Mouse (Mus musculus) embryonic facial prominence, embryonic 10.5 days (tissue): Measurements from ENCODE around the gene Plcd1. TPM values are rescaled to one million over a fixed set of nuclear protein-coding genes. Genes with fewer than 3 reads are reported as not detected.

Experiments
- DNase-seq: peaks from one replicate; pipeline ENCODE4 v3.0.0-alpha.2; 2017; ENCODE audit warnings: low spot score
- H3K27ac ChIP-seq: fragments of 300-500 bp; sonication (generic); replicated peaks from 2 replicates; pipeline ENCODE4 v1.5.1; 2016; ENCODE audit warnings: mild to moderate bottlenecking
- H3K27me3 ChIP-seq: fragments of 300-500 bp; sonication (generic); replicated peaks from 2 replicates; pipeline ENCODE4 v1.6.1; 2016; ENCODE audit warnings: low read depth, mild to moderate bottlenecking; ENCODE audit not compliant: poor library complexity, severe bottlenecking
- H3K36me3 ChIP-seq: fragments of 300-500 bp; sonication (generic); replicated peaks from 2 replicates; pipeline ENCODE4 v1.6.1; 2016; ENCODE audit warnings: mild to moderate bottlenecking, moderate library complexity
- H3K4me1 ChIP-seq: fragments of 300-500 bp; sonication (generic); 2 replicates; pipeline ENCODE4 v1.6.1; 2016
- H3K4me3 ChIP-seq: fragments of 300-500 bp; sonication (generic); 2 replicates; pipeline ENCODE4 v1.5.1; 2016; ENCODE audit warnings: mild to moderate bottlenecking, moderate library complexity
- H3K9me3 ChIP-seq: fragments of 300-500 bp; sonication (generic); 2 replicates; pipeline ENCODE4 v1.6.1; 2016; ENCODE audit warnings: mild to moderate bottlenecking
- WGBS: fragments of 180-500 bp; shearing (Covaris S2); methylation state at CpG from one replicate; pipeline ENCODE4 v1.1.7; 2016; 5-methylcytosine and 5-hydroxymethylcytosine counted together
- polyA plus RNA-seq: library from polyadenylated mRNA; unstranded; fragments of >200 nt; fragmentation: Nextera tagmentation; extraction: Ambion mirVana; gene quantifications from 2 replicates; pipeline ENCODE4 v1.2.1, GENCODE M21; 2016

Plcd1 gene
- polyA plus RNA-seq, result 20.7 and 21.2 TPM in 2 replicates

DNA sequence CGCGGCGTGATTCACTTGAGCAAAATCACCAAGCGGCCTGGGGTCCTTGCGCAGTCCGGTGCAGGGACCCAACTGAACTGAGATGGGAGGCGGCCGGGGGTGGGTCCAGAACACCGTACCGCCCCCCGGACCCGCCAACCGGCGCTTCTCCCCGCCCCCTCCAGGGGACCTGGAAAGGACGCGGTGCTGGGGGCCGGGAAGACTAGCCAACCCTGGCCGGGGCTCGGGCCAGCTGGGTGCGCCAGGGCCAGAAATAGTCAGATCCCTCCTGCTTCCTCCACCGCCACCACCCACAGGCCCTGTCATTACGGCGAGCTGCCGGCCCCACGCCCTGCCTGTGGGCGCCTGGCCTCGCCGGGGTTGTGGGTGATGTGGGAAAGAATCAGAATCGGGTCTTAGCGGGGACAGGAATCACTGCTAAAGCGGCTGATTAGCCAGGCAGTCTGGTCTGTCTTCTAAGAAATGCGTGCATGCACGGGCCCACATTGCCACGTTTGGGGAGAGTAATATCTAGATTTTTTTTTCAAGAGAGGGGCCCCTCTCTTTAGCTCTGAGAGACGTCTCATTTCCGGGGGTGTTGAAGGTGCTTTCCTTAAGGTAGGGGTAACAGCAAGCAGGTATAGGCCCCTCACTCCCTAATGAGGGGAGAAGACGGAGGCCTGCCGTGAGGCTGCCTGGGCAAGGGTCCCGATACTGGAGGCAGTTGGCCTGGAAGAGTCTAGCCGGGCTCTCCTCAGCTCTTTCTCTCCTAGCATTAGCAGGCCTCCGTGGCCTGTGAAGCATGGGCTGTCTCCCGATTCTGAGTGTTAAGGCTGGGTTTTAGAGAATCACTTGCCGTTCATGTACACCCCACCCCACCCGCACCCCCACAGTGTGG, at the start of gene Plcd1:
Gene Plcd1, minus strand, starts transcription at position 84 of the 877 bp plus-strand sequence.
- Histone ChIP-seq H3K9me3 (no peaks in the 10 kb centered on the region), H3K27ac (peak within 1 kb of the TSS; percentile 52), H3K36me3 (no peaks in the 10 kb centered on the region), H3K4me3 (peak within 1 kb of the TSS; percentile 72), H3K4me1 (peaks cover 71% of the 10 kb centered on the region), H3K27me3 (peaks cover 62% of the 10 kb centered on the region)
- peak; percentile 90 for DNase-seq
- WGBS, result 9% methylated on average over 45 of the region's 45 CpGs

DNA sequence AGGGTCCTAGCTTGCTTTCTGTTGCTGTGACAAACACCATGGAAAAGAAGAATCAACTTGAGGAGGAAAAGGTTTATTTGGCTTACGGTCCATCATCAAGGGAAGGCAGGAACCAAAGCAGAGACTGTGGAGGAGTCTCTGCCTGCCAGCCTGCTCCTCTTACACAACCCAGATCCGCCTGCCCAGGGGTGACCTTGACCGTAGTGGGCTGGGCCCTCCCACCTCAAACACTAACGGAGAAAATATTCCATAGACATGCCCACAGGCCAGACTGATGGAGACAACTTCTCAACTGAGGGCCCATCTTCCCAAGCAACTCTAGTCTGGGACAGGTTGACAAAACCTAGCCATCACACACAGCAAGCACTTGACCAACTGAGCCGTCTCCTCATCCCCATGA, 48.8 kb upstream of the Plcd1 start:
- no peaks in the 10 kb centered on the region for H3K36me3 ChIP-seq
- 88% methylated on average over 5 of the region's 5 CpGs for WGBS
- H3K4me3 ChIP-seq, result no peak overlapping the region
- DNase-seq, result no peak
- 0 out of 2 replicates have a peak, but pooled peaks cover 3% of the 10 kb centered on the region for H3K4me1 ChIP-seq
- H3K9me3 ChIP-seq, result no peaks in the 10 kb centered on the region
- no peaks in the 10 kb centered on the region for H3K27me3 ChIP-seq
- no peak overlapping the region for H3K27ac ChIP-seq

DNA sequence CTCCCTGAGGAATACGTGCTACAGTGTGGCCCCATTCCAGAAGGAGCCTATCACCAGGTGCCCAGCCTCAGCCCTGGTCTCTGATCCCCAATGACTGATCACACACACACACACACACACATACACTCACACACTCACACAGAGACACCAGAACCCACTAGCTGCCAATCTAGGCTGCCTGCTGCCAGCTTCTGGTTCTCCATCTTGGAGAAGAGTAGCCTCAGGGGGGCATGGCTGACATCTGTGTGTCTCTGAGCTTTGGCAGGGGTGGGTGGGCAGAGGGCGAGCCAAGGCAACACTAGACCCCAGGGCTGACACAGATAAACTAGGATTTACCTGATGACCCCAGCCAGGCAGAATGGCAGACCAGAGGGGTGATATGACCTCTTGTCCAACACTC, 45.5 kb upstream of the Plcd1 start:
- no peaks in the 10 kb centered on the region for H3K9me3 ChIP-seq
- WGBS, result 81% methylated on average over 2 of the region's 2 CpGs
- no peak overlapping the region for H3K27ac ChIP-seq
- H3K36me3 ChIP-seq, result no peaks in the 10 kb centered on the region
- H3K4me3 ChIP-seq, result no peak overlapping the region
- no peak for DNase-seq
- H3K27me3 ChIP-seq, result no peaks in the 10 kb centered on the region
- H3K4me1 ChIP-seq, result peaks cover 3% of the 10 kb centered on the region; the same call in 1 of the 2 replicates

DNA sequence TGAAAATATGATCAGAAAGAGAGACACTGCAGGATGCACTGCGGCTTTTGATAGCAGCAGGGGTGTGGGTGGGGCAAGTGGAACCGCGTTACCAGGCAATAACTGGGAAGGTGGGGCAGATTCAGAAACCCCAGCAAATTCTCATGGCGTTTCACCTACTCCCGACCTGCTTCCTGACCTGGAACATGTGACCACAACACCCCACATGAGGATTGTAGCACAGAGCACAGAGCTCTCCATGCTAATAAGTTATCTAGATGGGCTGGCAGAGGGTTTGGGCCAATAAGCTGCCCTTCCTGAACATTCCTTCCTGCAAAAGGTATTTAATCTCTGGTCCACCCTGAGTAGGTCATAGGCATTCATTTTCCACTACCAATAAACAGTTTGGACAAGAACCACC, 37.4 kb upstream of the Plcd1 start:
- H3K4me1 ChIP-seq, result peaks cover 22% of the 10 kb centered on the region
- no peak overlapping the region for H3K4me3 ChIP-seq
- H3K36me3 ChIP-seq, result no peaks in the 10 kb centered on the region
- H3K27me3 ChIP-seq, result no peaks in the 10 kb centered on the region
- no peak for DNase-seq
- no peaks in the 10 kb centered on the region for H3K9me3 ChIP-seq
- WGBS, result 70% methylated on average over 5 of the region's 5 CpGs
- no peak overlapping the region for H3K27ac ChIP-seq

DNA sequence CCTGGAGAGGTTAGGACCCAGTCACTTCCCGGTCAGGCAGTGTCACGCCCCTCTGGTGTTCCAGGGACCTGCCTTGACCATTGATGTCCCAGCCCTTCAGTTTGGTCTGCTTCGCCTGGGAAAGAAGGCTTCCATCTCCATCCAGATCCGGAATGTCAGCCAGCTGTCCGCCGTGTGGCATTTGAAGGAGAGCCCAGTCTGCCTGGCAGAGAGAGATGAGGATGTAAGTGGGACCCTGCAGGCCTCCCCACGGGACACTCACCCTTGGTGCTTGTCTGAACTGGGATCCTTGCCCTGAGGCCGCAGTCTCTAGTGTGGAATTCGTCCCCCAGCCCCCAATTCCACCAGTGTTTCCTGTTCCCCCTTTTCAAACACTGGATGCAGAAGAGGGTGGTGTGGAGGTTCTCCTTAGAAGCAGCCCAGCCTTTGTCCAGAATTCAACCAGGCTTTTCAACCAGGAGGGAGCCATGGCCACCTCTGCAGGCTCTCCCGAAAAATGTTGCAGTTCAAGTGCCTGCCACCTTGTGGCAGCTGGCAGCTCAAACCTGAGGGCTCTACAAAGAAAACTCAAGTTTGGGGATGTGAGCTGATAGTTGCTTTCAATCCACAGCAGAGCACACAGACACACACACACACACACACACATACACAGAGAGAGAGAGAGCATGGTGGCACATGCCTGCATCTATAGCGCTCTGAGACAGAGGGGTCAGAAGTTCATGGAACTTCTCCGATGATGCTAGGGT, 35.3 kb upstream of the Plcd1 start:
- peaks cover 27% of the 10 kb centered on the region for H3K4me1 ChIP-seq
- H3K9me3 ChIP-seq, result no peaks in the 10 kb centered on the region
- 81% methylated on average over 12 of the region's 12 CpGs for WGBS
- H3K27ac ChIP-seq, result no peak overlapping the region
- DNase-seq, result no peak
- no peaks in the 10 kb centered on the region for H3K36me3 ChIP-seq
- no peak overlapping the region for H3K4me3 ChIP-seq
- no peaks in the 10 kb centered on the region for H3K27me3 ChIP-seq

DNA sequence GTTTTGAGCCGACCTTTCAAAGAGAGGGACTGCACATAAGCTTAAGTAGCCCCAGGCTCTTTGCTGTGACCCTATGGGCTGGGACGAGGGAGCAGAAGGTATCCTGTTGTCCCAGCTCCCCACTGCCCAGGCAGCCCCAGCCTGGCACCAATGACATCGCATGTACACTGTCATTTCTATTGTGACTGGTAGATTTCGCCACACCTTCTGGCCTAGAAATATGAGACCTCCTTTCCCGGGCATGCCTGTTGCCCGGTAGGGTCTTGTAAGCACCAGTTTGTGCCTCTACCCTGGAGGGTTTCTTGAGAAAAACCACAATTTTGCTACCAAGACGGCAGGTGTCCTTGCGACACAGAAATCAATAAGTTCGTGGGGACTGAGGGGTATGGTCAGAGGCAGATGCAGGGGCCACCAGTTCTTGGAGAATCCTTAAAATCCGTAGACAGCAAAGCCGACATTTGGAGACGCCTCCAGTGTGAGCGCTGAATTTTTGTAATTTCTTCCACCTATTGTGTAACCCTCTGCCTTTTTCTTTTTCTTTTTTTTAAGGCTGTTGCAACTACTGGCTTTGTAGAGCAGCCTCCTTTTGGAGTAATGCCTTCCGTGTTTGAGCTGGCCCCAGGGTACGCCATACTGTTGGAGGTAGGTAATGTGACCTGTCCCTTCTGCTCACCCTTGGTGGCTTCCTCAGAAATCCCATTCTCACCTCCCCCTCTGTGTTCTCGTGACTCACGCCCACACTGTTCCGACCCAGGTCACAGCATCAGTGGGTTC, 29.5 kb upstream of the Plcd1 start:
- Histone ChIP-seq H3K9me3 (no peaks in the 10 kb centered on the region), H3K4me1 (peaks cover 26% of the 10 kb centered on the region), H3K4me3 (no peak overlapping the region), H3K36me3 (no peaks in the 10 kb centered on the region), H3K27me3 (no peaks in the 10 kb centered on the region), H3K27ac (no peak overlapping the region)
- DNase-seq, result no peak
- WGBS, result 82% methylated on average over 18 of the region's 18 CpGs

DNA sequence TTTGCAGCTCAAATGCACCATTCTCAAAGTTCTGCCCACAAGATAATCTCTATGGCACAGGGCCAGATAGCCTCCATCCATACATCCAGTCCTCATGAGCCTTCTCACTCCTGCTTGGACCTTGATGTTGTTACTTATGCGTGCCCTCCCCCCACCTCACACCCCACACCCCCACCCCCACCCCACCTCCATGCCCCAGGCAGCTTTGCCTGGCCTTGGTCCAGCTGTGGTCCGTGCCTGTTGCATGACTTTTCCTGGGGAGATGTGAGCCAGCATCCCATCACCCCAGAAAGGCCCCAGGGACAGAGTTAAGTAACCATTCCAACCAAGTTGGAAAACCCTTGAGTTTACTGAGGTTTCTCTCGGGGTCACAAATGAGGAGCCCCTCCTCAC, 26.9 kb upstream of the Plcd1 start:
- DNase-seq, result no peak
- no peaks in the 10 kb centered on the region for H3K27me3 ChIP-seq
- no peak overlapping the region for H3K27ac ChIP-seq
- peaks cover 26% of the 10 kb centered on the region for H3K4me1 ChIP-seq
- H3K9me3 ChIP-seq, result no peaks in the 10 kb centered on the region
- no peaks in the 10 kb centered on the region for H3K36me3 ChIP-seq
- no peak overlapping the region for H3K4me3 ChIP-seq
- 76% methylated on average over 3 of the region's 3 CpGs for WGBS

DNA sequence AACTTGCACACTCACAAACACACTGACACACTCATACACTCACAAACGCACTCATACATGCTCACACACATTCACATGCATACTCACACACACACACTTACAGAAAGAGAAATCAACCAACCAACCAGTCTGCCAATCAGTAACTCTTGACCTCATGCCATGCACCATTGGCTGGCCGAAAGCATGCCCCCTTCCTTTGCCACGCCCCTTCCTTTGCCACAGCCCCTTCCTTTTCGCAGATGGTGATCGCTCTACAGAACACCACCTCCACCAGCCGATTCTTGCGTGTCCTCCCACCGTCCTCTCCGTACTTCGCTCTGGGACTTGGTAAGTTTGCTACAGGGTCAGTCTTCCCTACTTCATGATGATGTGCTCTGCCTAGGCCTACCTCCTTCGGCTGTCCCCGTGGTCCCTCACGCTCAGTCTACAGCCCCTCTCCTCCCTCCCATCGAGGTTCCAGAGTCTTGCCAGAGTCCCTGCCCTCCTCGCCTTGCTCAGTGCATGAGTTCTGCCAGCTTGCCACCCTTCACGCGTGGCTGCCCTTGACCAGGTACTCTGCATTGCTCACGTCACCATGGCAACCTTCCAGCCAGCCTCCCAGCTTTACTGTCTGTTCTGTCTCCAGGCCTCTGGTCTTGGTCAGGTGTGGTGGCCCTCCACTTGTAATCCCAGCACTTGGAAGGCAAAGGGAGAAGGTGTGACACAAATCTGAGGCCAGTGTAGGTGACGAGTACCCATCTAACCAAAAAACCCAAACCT, 26.3 kb upstream of the Plcd1 start:
- no peaks in the 10 kb centered on the region for H3K9me3 ChIP-seq
- H3K27ac ChIP-seq, result no peak overlapping the region
- H3K4me3 ChIP-seq, result no peak overlapping the region
- 89% methylated on average over 19 of the region's 19 CpGs for WGBS
- DNase-seq, result no peak
- peaks cover 26% of the 10 kb centered on the region for H3K4me1 ChIP-seq
- H3K36me3 ChIP-seq, result no peaks in the 10 kb centered on the region
- no peaks in the 10 kb centered on the region for H3K27me3 ChIP-seq

DNA sequence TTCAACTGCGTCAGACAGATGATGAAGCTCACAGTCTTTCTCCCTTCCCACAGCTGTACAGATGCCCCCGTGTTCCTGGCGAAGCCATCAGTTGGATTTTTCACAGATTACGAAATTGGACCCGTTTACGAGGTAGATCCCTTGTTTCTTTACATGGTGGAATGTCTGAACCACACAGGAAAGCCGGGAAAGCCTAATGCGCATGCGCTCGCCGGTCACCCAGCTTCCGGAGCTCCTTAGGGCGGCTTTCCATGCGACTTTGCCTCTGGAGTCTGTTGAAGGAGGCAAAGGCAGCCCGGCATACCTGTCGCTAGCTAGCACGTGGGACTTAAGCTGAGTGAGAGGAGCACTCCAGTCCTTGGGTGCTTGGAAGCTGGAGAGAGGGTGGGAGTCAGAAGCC, 21.6 kb upstream of the Plcd1 start:
- 87% methylated on average over 17 of the region's 17 CpGs for WGBS
- Histone ChIP-seq H3K36me3 (no peaks in the 10 kb centered on the region), H3K9me3 (no peaks in the 10 kb centered on the region), H3K4me3 (no peak overlapping the region), H3K27me3 (no peaks in the 10 kb centered on the region), H3K27ac (no peak overlapping the region), H3K4me1 (peaks cover 18% of the 10 kb centered on the region)
- DNase-seq, result no peak

DNA sequence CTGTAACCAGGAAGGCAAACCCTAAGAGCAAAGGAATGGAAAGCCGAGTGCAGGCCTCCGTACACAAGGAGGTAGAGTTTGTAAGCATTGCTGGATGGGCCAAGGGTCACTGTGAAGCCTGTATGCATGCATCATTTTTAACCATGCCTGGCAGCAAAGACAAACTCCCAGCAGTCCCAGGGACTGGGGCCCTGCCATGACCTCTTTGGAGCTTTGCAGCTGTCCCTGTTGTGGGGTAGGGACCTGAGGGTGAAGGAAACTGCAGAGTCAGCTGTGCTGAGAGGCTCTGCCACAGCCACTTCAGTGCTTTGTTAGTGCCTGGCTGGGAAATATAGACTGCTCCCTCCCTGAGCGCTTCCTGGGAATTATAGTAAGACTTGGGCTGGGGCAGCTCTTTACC, 17.3 kb upstream of the Plcd1 start:
- DNase-seq, result peak; percentile 48
- H3K4me1 ChIP-seq, result peaks cover 24% of the 10 kb centered on the region
- H3K36me3 ChIP-seq, result no peaks in the 10 kb centered on the region
- WGBS, result 27% methylated on average over 3 of the region's 3 CpGs
- no peaks in the 10 kb centered on the region for H3K9me3 ChIP-seq
- H3K27ac ChIP-seq, result peak overlapping the region; percentile 81
- H3K27me3 ChIP-seq, result no peaks in the 10 kb centered on the region
- H3K4me3 ChIP-seq, result no peak overlapping the region

DNA sequence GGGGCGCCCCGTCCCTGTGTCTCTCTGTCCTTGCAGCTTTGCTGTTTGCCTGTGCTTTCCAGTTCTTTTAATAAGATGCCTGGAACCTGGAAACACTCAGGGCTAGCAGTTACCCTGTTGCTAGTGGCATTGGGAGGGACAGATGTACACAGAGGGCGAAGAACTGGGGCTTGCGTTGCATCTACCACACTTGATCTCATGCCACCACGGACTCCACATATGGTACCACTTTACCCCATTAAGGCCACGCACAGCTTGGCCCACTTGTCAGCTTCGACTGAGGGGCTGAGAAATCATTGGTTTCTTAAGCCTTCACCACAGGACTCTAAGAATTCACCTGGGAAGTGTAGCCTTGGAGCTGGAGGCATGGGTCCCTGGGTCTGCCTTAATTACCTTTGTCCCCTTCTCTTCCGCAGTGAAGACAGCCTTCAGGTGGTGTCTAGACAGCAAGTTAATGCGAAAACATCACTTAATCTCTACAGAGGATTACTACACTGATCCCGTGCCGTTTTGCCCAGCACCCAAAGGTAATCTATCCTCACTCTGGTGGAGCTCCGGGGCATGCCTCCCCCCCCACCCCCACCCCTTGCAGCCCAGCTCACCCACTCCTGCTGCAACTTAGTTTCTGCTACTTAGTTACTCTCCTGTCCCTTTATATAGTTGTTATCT, 16.5 kb upstream of the Plcd1 start:
- Histone ChIP-seq H3K4me1 (peaks cover 24% of the 10 kb centered on the region), H3K36me3 (no peaks in the 10 kb centered on the region), H3K9me3 (no peaks in the 10 kb centered on the region), H3K27ac (peak overlapping the region; percentile 81), H3K27me3 (no peaks in the 10 kb centered on the region), H3K4me3 (no peak overlapping the region)
- peak; percentile 56 for DNase-seq
- WGBS, result 38% methylated on average over 12 of the region's 12 CpGs
